Mouse (Mus musculus) skeletal muscle tissue, postnatal 0 days (tissue): ENCODE data around the gene Abcf3. TPM values are rescaled to one million over a fixed set of nuclear protein-coding genes. Genes with fewer than 3 reads are reported as not detected.

Experiments
- microRNA counts: library from miRNA; unstranded; fragments of <30 nt; microRNA quantifications from one replicate; lab custom pipeline; 2015
- microRNA-seq, 2 experiments: library from miRNA; unstranded; fragments of <30 nt; microRNA quantifications; one replicate each; pipeline ENCODE4; 2016
- polyA plus RNA-seq: library from polyadenylated mRNA; unstranded; fragments of >200 nt; fragmentation: Nextera tagmentation; extraction: Ambion mirVana; gene quantifications from 2 replicates; pipeline ENCODE4 v1.2.1, GENCODE M21; 2015

Gene Abcf3
- polyA plus RNA-seq = 48.5 and 53.1 TPM in 2 replicates

GRCm38 (mm10) chr16:20548096-20548948 is at the start of gene Abcf3:
Gene Abcf3 (plus strand): TSS chr16:20548577.

GRCm38 (mm10) chr16:20498677-20499475 is 49.5 kb upstream of the Abcf3 start, which contains the start of gene Eif2b5:
Gene Eif2b5 (plus strand): TSS chr16:20498817.

GRCm38 (mm10) chr16:20516726-20517201 is 31.6 kb upstream of the Abcf3 start, which contains the start of gene Dvl3:
Gene Dvl3 (plus strand): TSS chr16:20516982.

GRCm38 (mm10) chr16:20535296-20536080 is 12.9 kb upstream of the Abcf3 start, which contains the start of gene Ap2m1:
Gene Ap2m1 (plus strand): TSS chr16:20535478.

GRCm38 (mm10) chr16:20589366-20589938 is 41.1 kb downstream of the Abcf3 start, which contains the start of gene Vwa5b2:
Gene Vwa5b2 (plus strand): TSS chr16:20589471.

MicroRNAs encoded within 50 kb of the gene (microRNA counts, 519-probe panel; counts per million panel counts)
- 2,439 counts per million, percentile 68 among the panel's probes with 10 or more counts for microRNA mmu-miR-1224 (lab: Ali Mortazavi, UCI)

Small RNAs within 50 kb of the gene (microRNA-seq; reads per million reads assigned to microRNA genes)
- gene Mir1224 = 0.61 to 0.64 reads per million in 2 experiments

Other genes starting within 250 kb of the Abcf3 start
- 68.9 and 79.8 TPM in 2 replicates for gene Parl, start 246.2 kb upstream of the Abcf3 start, polyA plus RNA-seq
- gene Cyp2ab1, start 223.2 kb upstream of the Abcf3 start, polyA plus RNA-seq = 0.12 and 0.38 TPM in 2 replicates
- gene Abcc5, start 122.2 kb upstream of the Abcf3 start, polyA plus RNA-seq = 28.1 and 28.5 TPM in 2 replicates
- 53.9 and 55.8 TPM in 2 replicates for gene Eif2b5, start 49.8 kb upstream of the Abcf3 start, polyA plus RNA-seq
- gene Dvl3, start 31.6 kb upstream of the Abcf3 start, polyA plus RNA-seq = 12.8 and 13.1 TPM in 2 replicates
- 301 and 348 TPM in 2 replicates for gene Ap2m1, start 13.1 kb upstream of the Abcf3 start, polyA plus RNA-seq
- gene Vwa5b2, start 40.9 kb downstream of the Abcf3 start, polyA plus RNA-seq = 0.16 and 0.21 TPM in 2 replicates
- 13.6 and 14.7 TPM in 2 replicates for gene Eef1akmt4, start 63.0 kb downstream of the Abcf3 start, polyA plus RNA-seq
- gene Gm49333, start 63.0 kb downstream of the Abcf3 start, polyA plus RNA-seq = not detected in 2 replicates
- 14.1 and 15.4 TPM in 2 replicates for gene Alg3, start 63.2 kb downstream of the Abcf3 start, polyA plus RNA-seq
- gene Camk2n2, start 72.7 kb downstream of the Abcf3 start, polyA plus RNA-seq = 0.26 and 0.69 TPM in 2 replicates
- gene Ece2, start 81.3 kb downstream of the Abcf3 start, polyA plus RNA-seq = 0.35 and 0.40 TPM in 2 replicates
- gene Psmd2, start 103.1 kb downstream of the Abcf3 start, polyA plus RNA-seq = 177 and 191 TPM in 2 replicates
- 87.6 and 96.4 TPM in 2 replicates for gene Eif4g1, start 119.7 kb downstream of the Abcf3 start, polyA plus RNA-seq
- gene Fam131a, start 144.7 kb downstream of the Abcf3 start, polyA plus RNA-seq = 49.8 and 52.6 TPM in 2 replicates
- gene Polr2h, start 169.1 kb downstream of the Abcf3 start, polyA plus RNA-seq = 42.0 and 46.2 TPM in 2 replicates
- gene Clcn2, start 169.2 kb downstream of the Abcf3 start, polyA plus RNA-seq = 2.1 and 2.7 TPM in 2 replicates
- 4.6 and 5.1 TPM in 2 replicates for gene Chrd, start 184.6 kb downstream of the Abcf3 start, polyA plus RNA-seq
- gene Thpo, start 185.9 kb downstream of the Abcf3 start, polyA plus RNA-seq = 0.77 and 0.82 TPM in 2 replicates